14 mouse cellular contexts compared by ENCODE assay signal in the genomic region with DNA sequence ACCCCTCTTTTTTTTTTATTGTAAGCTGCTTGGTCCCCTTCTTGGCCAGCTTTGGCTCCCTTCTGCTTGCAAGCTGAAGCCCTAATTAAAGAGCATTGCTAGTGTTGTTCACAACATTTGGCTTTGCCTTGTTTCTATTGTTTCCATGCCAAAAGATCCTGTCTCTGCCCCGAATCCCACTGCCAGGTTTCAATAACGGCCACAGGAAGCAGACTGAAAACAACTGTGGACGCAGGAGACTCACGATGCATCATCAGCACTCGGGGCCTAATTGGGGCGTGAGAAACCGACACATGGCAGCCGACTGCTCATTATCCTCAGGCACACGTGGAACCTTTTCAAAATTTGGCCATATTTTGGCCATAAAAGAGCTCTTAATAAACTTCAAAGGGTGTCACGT. TPM values are rescaled to one million over a fixed set of nuclear protein-coding genes. Genes with fewer than 3 reads are reported as not detected.
DNase-seq lines count a peak whose midpoint lies in the region; ATAC-seq and TF ChIP-seq lines count a peak whose summit lies in the region.
"Had no signal": no experiment of that assay in that cellular context is flagged by ENCODE, and none has a peak within 500 bp of the region (broad histone marks: within the 10 kb centered on the region; RNA-seq: fewer than 3 reads in every experiment).

No protein-coding gene starts in this region.

- WGBS in limb, embryonic 14.5 days, result 17% methylated on average over 10 of the region's 10 CpGs
- 40% methylated on average over 10 of the region's 10 CpGs for WGBS in kidney, embryonic 15.5 days

- H3K4me2 ChIP-seq in limb, embryonic 14.5 days (replicated peaks; ENCODE audit: low read depth, low read length, severe bottlenecking), result no peak overlapping the region
- no peak overlapping the region for H3K4me2 ChIP-seq in kidney, embryonic 15.5 days
- H3K4me2 ChIP-seq: limb, embryonic 13.5 days; neural tube, embryonic 12.5 days had no signal

- intact Hi-C loops in left cerebral cortex, postnatal 25 days (cut with DNase I), result no loop called here

- H3K9ac ChIP-seq in limb, embryonic 14.5 days (ENCODE audit: low read depth, low read length, severe bottlenecking), result no peak overlapping the region
- H3K9ac ChIP-seq in kidney, embryonic 15.5 days, result no peak overlapping the region
- H3K9ac ChIP-seq: limb, embryonic 13.5 days; neural tube, embryonic 12.5 days had no signal

- no peak overlapping the region for H3K4me3 ChIP-seq in limb, embryonic 14.5 days (replicated peaks; ENCODE audit: low read length)
- no peak overlapping the region for H3K4me3 ChIP-seq in kidney, embryonic 15.5 days (replicated peaks)
- H3K4me3 ChIP-seq: limb, embryonic 13.5 days; neural tube, embryonic 12.5 days had no signal

- no peaks in the 10 kb centered on the region for H3K27me3 ChIP-seq in limb, embryonic 14.5 days (ENCODE audit: control insufficient read depth, insufficient read depth, low read length)
- H3K27me3 ChIP-seq in kidney, embryonic 15.5 days, result 0 out of 2 replicates have a peak, but pooled peaks cover 3% of the 10 kb centered on the region
- H3K27me3 ChIP-seq: limb, embryonic 13.5 days; neural tube, embryonic 12.5 days had no signal

- peaks cover 26% of the 10 kb centered on the region for H3K4me1 ChIP-seq in limb, embryonic 14.5 days (ENCODE audit: control insufficient read depth, insufficient read depth, low read length)
- peaks cover 8% of the 10 kb centered on the region; the same call in 1 of the 2 replicates for H3K4me1 ChIP-seq in kidney, embryonic 15.5 days

- 0 out of 2 replicates have a peak overlapping the region, but pooled peaks have one; percentile 19 for H3K27ac ChIP-seq in limb, embryonic 14.5 days (replicated peaks; ENCODE audit: low read depth, low read length)
- no peak overlapping the region for H3K27ac ChIP-seq in kidney, embryonic 15.5 days
- H3K27ac ChIP-seq: limb, embryonic 13.5 days; neural tube, embryonic 12.5 days had no signal

- ATAC-seq in limb, embryonic 14.5 days (ENCODE audit: low FRiP score, low read depth), result no peak
- ATAC-seq in kidney, embryonic 15.5 days (replicated peaks; ENCODE audit: low FRiP score), result no peak

- peak; percentile 37 to 53 for DNase-seq in left cerebral cortex, postnatal 25 days (ENCODE audit: low spot score in 2 of 2)
- no peak for DNase-seq in left cerebral cortex, adult 11 months (ENCODE audit: low spot score)
- DNase-seq in fibroblast of lung, adult 2 months (ENCODE audit: low read depth), result peak; percentile 17
- peak; percentile 31 for DNase-seq in forelimb bud, embryonic 11.5 days (ENCODE audit: low read depth, low spot score)
- no peak for DNase-seq in limb, embryonic 14.5 days (ENCODE audit: low spot score)
- no peak for DNase-seq in adrenal gland, adult 18-20 months (ENCODE audit: low spot score in 2 of 2)
- no peak for DNase-seq in embryo, embryonic 10.5 days (ENCODE audit: low spot score)
- DNase-seq: adrenal gland, postnatal 14 days; cerebellum, adult 11-12 months; heart, postnatal 14 days; lung, adult 2 months had no signal

- H3K9me3 ChIP-seq in limb, embryonic 14.5 days (ENCODE audit: control insufficient read depth, low read length), result peaks cover 3% of the 10 kb centered on the region; the same call in 1 of the 2 replicates
- 0 out of 2 replicates have a peak, but pooled peaks cover 10% of the 10 kb centered on the region for H3K9me3 ChIP-seq in kidney, embryonic 15.5 days (replicated peaks)

- no peaks in the 10 kb centered on the region for H3K36me3 ChIP-seq in limb, embryonic 14.5 days (ENCODE audit: control insufficient read depth, insufficient read depth, low read length)
- no peaks in the 10 kb centered on the region for H3K36me3 ChIP-seq in kidney, embryonic 15.5 days
- H3K36me3 ChIP-seq: limb, embryonic 13.5 days; neural tube, embryonic 12.5 days had no signal

- no peak for TF ChIP-seq POLR2A in limb, embryonic 14.5 days (IDR thresholded peaks at IDR 0.05; ENCODE audit: borderline replicate concordance, extremely low read depth, insufficient read depth, insufficient read length)

RNA-seq across cellular contexts. Expression of a gene that starts 26.1 kb away (rescaled TPM):
- total RNA-seq in left cerebral cortex, postnatal 25 days (2021), result 10 to 100 TPM; 57.8 to 60.6 TPM
- 16.9 and 20.9 TPM in 2 replicates for polyA plus RNA-seq in limb, embryonic 14.5 days (2012; rRNA removed)
- 13.4 and 13.9 TPM in 2 replicates for polyA plus RNA-seq in limb, embryonic 14.5 days (2014; fragmentation: Nextera tagmentation; extraction: Ambion mirVana)
- 14.4 and 16.2 TPM in 2 replicates for polyA plus RNA-seq in kidney, embryonic 15.5 days (2015; fragmentation: Nextera tagmentation; extraction: Ambion mirVana)
- total RNA-seq in adrenal gland, adult 18-20 months (2021), result 1 to 10 TPM; 3.5 to 4.3 TPM

Comparison
In these comparisons a context has a peak if more than half of its experiments do, and no peak if none do; other contexts are left out.
1. DNase-seq: peak in left cerebral cortex, postnatal 25 days (2 of 2), fibroblast of lung, adult 2 months (single experiment) and forelimb bud, embryonic 11.5 days (single experiment); none in left cerebral cortex, adult 11 months (single experiment), limb, embryonic 14.5 days (single experiment), adrenal gland, adult 18-20 months (0 of 2) and embryo, embryonic 10.5 days (single experiment).
2. RNA of a gene that starts 26.1 kb away (total RNA-seq): 57.8 to 60.6 TPM in left cerebral cortex, postnatal 25 days; 3.5 to 4.3 TPM in adrenal gland, adult 18-20 months; every median in the first group is over 10 times any median in the second.